Mouse (Mus musculus) neutrophil, adult 5-6 weeks (primary cell): Measurements from ENCODE around the gene Lsamp. TPM values are rescaled to one million over a fixed set of nuclear protein-coding genes. Genes with fewer than 3 reads are reported as not detected.

Experiments used
- ATAC-seq: fragments of 151-379, 151-347 bp; 2 replicates; pipeline ENCODE4 v1.8.0; 2017; ENCODE audit warnings: mild to moderate bottlenecking, moderate TSS enrichment; ENCODE audit not compliant: insufficient number of reproducible peaks, poor library complexity, low FRiP score, severe bottlenecking; ENCODE audit errors: extremely low read depth
- total RNA-seq: library from RNA; stranded (forward); fragments of 200-1000 nt; gene quantifications from 2 replicates; pipeline ENCODE4 v1.2.3, GENCODE M21; 2017

Lsamp gene
- total RNA-seq, 1 experiment from 2014 or later: 0.12 TPM

GRCm38 (mm10) chr16:40841765-40842164, 857.6 kb downstream of the Lsamp start:
- ATAC-seq: no peak

DNA sequence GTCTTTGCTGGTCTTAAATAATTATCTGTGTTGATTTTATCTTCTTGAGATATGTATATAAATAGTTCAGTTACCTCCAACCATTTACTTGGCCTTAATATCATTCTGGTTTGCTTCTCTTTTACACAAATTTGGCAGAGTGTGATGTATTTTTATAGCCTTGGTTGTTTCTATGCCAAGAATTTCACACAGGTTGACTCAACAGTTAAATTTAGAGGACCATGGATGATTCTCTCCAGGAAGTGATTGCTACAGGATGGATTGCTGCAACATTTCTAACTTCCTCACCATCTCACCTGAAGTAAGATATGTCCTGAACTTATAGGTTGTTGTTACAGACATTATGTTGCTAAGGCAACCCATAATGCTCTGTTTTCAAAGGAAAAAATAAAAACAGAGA, 882.6 kb downstream of the Lsamp start:
- no peak for ATAC-seq

GRCm38 (mm10) chr16:40878301-40878700, 894.1 kb downstream of the Lsamp start:
- ATAC-seq: no peak

DNA sequence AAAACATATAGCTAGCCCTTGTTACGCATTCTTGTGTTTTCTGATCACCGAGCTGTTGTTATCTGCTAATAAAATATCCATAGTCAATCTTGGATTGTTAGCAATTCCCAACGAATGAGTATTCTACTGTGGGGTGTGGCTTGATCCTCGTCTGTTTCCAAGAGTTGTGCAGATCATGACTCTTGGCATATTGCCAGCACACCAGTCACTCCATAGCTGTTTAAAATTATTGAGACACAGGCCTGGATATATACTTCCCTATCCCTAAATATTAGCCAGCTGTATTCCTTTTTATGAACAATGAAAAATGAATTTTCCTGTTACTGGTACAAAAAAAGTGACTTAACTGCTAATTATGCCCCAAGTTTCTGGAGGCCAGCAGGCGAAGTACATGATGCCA, 897.8 kb downstream of the Lsamp start:
- ATAC-seq: no peak

GRCm38 (mm10) chr16:40891338-40891737, 907.2 kb downstream of the Lsamp start:
- ATAC-seq: no peak

- no peak for ATAC-seq
Observed at GRCm38 (mm10) chr16:40897768-40898327, 913.7 kb downstream of the Lsamp start.

DNA sequence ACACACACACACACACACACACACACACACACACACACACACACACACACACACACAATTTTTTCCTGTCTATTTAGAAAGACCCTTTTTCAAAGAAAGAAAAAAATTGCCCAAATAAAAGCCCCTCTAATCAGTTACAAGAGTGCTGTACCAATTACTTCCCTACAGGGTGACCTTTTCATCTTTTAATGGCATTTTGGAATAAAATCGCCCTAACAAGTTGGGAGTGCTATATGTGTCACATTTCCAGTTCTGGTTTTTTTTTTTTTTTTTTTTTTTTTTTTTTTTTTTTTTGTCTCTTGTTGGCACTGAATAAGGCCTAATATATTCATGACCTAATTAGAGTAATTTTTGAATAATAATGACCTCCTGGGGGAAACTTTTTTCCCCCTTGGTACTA, 923.7 kb downstream of the Lsamp start:
- no peak for ATAC-seq

- no peak for ATAC-seq
Observed at GRCm38 (mm10) chr16:40914141-40914540, 930.0 kb downstream of the Lsamp start.

GRCm38 (mm10) chr16:40930596-40930995, 946.4 kb downstream of the Lsamp start:
- no peak for ATAC-seq

GRCm38 (mm10) chr16:40942266-40942665, 958.1 kb downstream of the Lsamp start:
- ATAC-seq: no peak

- ATAC-seq: no peak
Observed at GRCm38 (mm10) chr16:40945834-40946233, 961.7 kb downstream of the Lsamp start.

DNA sequence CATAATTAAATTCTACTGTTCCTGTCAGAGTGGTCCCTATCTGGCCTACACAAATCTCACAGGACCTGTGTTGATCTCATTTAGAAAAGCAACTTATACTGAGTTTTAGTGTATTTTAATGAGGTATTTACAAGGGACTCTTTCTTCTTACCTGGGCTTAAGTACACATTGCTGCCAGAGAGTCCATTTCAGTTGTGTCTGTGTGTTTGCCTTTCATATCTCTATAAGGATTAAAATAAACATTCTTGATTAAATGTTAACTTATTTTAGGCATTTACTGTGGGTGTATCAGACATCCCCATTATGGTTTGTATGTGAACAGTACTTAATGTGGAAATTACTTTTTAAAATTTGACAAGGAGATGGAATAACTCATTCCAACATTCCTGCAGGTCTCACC, 963.9 kb downstream of the Lsamp start:
- ATAC-seq: no peak

- no peak for ATAC-seq
Observed at GRCm38 (mm10) chr16:40959211-40959610, 975.0 kb downstream of the Lsamp start.

GRCm38 (mm10) chr16:40960586-40960985, 976.4 kb downstream of the Lsamp start:
- ATAC-seq: no peak

DNA sequence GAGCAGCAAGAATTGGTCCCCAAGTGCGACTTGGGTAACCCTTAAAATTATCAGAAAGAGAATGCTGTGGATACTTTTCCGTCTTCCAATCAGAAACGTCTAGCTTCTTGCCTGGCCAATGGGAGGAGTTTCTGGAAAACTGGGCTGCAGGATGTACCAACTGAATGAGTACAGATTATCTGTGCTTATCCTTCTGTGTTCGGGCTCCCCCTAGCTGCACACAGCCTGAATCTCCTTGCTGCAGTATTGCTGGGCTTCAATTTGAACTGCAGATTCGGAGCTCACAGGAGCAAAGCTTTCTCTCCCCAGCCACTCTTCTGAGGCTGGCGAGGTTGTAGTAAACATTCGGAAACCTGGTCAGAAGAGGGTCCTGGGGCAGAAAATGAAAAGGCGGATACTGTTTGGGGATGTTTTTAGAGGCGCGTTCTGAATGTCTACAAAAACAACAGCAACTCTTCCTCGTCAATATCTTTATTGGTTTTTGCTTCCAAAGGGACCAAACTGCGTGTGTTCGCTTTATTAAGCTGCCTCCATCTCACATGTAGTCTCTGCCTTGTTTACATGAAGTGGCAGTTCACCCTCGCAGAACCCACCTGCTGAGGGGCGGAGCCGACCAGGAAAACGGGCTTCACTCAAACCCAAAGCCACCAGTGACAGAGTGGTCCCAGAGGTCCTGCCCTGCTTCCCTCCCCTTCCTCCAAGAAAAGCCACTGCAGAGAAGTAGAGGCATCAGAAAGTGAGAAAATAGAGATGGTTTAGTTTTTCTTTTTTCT, 984.1 kb downstream of the Lsamp start:
- no peak for ATAC-seq

DNA sequence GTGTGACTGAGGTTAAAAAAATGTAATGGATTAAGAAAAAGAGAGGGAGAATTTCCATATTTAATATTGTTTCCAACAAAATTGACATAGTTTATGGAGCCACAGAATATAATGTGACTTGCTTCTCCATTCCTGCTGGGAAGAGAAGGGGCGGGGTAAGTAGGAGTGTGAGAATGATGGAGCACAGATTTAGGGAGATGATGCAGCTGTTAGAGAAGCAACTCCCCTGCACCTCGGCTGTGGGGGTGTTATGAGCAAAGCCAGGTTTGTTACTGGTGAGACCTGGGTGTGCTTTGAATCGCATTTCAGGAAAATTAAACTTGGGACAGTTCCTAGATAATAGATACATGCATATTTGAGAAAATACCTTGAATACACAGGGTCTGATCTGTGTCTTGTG, 987.2 kb downstream of the Lsamp start:
- no peak for ATAC-seq

DNA sequence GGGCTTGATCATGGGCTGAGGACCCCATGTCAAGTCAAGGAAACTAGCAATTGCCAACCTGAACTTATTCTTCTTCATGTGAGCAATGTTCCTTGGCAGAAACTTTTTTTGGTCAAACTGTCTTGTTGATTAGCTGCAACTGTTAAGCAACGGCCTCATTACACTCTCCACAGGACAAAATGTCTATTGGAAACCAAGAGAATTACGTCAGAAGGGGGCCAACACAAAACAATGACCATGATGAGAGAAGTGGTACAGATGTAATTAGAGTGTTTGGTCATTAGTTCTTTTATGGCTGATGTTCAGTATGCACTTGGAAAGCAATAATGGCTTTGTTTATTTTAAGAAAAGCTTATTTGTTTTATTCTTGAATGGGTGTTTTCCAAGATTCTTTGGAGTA, 989.9 kb downstream of the Lsamp start:
- no peak for ATAC-seq

DNA sequence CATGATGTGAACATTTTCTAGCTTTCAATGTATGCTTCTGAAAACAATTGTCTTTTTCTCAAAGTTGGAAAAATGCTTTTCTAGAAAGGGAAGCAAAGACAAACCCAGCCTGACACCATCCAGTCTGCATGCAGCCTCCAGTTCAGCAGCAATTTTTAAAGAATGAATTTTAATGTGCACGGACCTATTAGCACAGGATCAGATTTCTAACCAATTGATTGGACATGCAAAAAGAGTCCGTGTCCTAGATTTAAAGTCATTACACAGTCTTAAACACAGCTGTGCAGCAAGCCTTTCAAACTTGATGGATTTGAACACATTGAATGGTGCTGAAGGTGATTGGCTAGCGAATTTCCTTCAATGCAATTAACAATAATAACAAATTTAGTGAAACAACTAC, 998.9 kb downstream of the Lsamp start:
- no peak for ATAC-seq

GRCm38 (mm10) chr16:41007569-41007968, 1023.4 kb downstream of the Lsamp start:
- ATAC-seq: no peak

DNA sequence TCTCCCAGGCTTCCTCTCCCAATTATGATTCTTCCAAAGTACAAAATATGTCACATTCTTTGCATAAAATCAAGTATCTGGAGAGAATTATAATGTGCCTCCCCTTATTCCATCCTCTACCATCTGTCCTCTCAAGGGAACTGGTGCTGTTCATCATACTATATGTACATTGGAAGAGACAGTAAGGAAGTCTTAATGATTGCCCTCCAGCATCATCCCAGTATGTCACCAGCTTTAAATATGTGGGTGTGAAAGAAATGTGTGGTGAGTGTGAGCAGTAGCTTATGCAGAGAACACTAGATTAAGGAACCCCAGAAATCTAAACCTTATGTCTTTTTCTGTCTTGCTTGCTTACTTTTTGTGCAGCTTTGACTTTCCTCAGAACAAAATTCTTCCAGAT, 1050.6 kb downstream of the Lsamp start:
- no peak for ATAC-seq

DNA sequence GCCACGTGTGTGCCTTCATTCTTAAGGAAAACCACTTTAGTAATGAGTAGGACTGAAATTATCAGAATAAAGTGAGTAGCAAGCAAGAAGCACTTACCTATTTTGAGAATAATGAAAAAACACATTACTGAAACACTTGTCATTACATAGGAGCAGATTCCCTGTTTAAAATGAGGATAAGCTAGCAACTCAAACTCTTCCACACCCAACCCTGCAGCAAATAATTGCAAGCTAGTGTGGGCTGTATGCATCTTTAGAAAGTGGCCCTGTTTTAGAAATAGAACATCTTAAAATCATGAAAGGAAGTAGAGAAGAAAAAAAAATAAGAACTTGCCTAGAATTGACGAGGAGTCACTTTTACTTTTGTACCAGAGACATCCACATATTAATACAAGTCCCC, 1057.5 kb downstream of the Lsamp start:
- ATAC-seq: no peak
